Mouse (Mus musculus) inflammation-experienced regulatory T-cells (primary cell): ENCODE results near the gene Ttc8. TPM values are rescaled to one million over a fixed set of nuclear protein-coding genes. Genes with fewer than 3 reads are reported as not detected.

Source experiments
- polyA plus RNA-seq, 2 experiments: library from polyadenylated mRNA; unstranded; fragments of 100-300 nt; shearing (Covaris generic); gene quantifications; one replicate each; pipeline ENCODE4 v1.2.1; 2017

The Ttc8 gene
- 1 to 10 TPM; 1.8 to 2.4 TPM for polyA plus RNA-seq

GRCm38 (mm10) chr12:98920194-98920991 is at the start of gene Ttc8:
TSS of gene Ttc8 (plus strand) at chr12:98920574.

DNA sequence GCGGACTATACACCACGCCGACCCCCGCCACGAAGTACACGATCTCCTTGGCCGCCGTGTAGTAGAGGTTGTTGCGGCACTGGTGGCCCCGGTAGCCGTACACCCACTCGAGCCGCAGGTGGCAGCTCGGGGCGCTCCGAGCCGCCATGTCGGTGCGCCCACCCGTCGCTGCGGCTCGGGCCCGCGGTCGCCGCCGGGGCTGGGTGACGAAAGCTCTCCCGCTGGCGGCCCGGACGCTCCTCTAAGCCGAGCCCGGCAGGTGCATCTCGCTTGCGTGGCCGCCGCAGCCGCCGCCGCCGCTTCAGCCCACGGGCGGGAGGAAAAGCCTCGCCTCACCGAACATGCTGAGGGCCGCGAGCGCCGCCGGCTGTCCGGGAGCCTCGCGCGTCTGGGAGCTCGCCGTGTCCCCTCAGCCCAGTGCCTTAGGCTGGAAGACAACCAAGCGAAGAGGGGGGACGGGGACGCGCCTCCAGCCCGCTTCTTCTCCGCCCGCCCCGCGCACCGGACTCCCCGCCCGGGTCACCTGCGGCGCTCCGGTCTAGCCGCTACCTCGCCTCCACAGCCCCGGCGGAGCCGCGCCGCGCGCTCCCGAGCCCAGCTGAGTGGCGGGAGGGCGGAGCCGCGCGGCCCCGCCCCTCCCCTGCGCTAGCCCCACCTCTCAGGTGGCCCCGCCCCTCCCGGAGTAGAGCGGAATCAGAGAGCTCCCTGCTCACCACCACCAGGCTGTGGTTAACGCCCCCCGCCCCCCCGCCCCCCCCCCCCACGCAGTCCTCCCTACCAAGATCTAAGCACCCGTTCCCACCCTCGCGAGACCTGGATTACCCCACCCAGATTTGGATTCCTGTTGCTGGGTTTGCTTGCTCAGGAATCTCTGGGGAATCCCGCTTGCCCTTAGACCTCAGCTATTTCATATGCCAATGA is 19.2 kb upstream of the Ttc8 start, which contains the start of gene Eml5:
TSS of gene Eml5 (minus strand) at position 604 of the 921 bp plus-strand sequence.

Other genes with a start within 250 kb of the Ttc8 start
- 1 to 10 TPM; 1.9 to 5.0 TPM for gene Ptpn21, start 183.2 kb upstream of the Ttc8 start, polyA plus RNA-seq
- gene Zc3h14, start 173.6 kb upstream of the Ttc8 start, polyA plus RNA-seq: 100 to 1,000 TPM; 131 to 139 TPM
- 10 to 100 TPM in 1 of 2 experiments, 1 to 10 TPM in 1; 5.4 to 15.8 TPM for gene Eml5, start 19.1 kb upstream of the Ttc8 start, polyA plus RNA-seq